Mouse (Mus musculus): Measurements from ENCODE around the gene Gpr19. TPM values are rescaled to one million over a fixed set of nuclear protein-coding genes. Genes with fewer than 3 reads are reported as not detected.

Gpr19 gene
- 31.2 and 37.0 TPM in 2 replicates for polyA plus RNA-seq (2015; fragmentation: Nextera tagmentation; extraction: Ambion mirVana)

DNA sequence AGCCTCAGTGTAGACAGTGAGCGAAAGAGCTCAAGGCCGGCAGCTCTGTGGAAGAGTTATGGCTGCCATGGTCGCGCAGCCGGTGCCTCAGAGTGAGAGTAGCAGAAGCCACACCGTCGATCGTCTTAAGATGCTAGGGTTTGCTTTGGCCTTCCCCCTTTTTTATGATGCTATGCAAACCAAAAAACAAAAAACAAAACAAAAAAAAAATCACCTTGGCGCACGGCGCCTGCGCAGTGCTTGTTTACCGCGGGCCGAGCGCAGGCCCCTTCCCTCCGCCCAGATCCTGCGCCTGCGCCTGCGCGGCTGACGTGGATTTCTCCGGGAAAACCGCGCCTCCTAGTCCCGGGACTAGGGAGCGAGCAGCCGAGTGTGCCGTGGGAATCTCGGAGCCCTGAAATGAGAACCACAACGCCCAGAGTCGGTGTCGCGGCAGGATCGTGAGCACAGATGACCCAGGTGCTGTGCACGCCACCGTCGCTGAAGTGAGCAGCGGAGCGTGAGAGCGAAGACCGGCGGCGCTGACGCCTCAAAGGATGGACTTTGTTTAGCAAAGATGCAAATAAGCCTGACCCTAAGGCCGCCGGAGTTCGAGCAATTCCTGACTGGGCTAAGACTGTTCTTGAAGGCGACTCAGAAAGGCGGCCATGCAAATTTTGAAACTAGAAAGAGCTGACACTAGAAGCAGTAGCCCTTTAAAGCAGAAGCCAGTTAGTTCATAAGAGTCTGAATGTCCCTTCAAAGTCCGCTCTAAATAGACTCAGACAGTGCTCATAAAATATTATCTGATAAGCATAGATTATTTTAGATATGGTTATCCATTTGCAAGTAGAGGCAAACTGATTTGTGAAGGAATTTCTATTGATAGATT is at the start of gene Gpr19:
TSS of gene Gpr19 (minus strand) at position 484 of the 871 bp plus-strand sequence.
- Histone ChIP-seq H3K36me3 (no peaks in the 10 kb centered on the region), H3K9me3 (replicated peaks) (no peaks in the 10 kb centered on the region), H3K9ac (replicated peaks) (peak within 1 kb of the TSS; percentile 92), H3K4me2 (peak within 1 kb of the TSS; percentile 85), H3K27me3 (replicated peaks) (no peaks in the 10 kb centered on the region), H3K4me1 (peaks cover 15% of the 10 kb centered on the region), H3K4me3 (replicated peaks) (peak within 1 kb of the TSS; percentile 69), H3K27ac (replicated peaks) (peak within 1 kb of the TSS; percentile 100)
- under 1% methylated on average over 51 of the region's 51 CpGs for WGBS
- peak; percentile 96 for ATAC-seq (ENCODE audit: low FRiP score)

GRCm38 (mm10) chr6:134947311-134948087 is 49.1 kb upstream of the Gpr19 start:
- Histone ChIP-seq H3K4me3 (replicated peaks) (no peak overlapping the region), H3K9me3 (replicated peaks) (no peaks in the 10 kb centered on the region), H3K27me3 (replicated peaks) (no peaks in the 10 kb centered on the region), H3K4me2 (no peak overlapping the region), H3K9ac (replicated peaks) (no peak overlapping the region), H3K27ac (replicated peaks) (no peak overlapping the region), H3K4me1 (0 out of 2 replicates have a peak, but pooled peaks cover 3% of the 10 kb centered on the region), H3K36me3 (no peaks in the 10 kb centered on the region)
- WGBS: 48% methylated on average over 13 of the region's 13 CpGs
- peak; percentile 24; the same call in 1 of the 2 replicates for ATAC-seq (ENCODE audit: low FRiP score)

- H3K4me3 ChIP-seq (replicated peaks): no peak overlapping the region
- H3K4me2 ChIP-seq: no peak overlapping the region
- 92% methylated on average over 9 of the region's 9 CpGs for WGBS
- no peaks in the 10 kb centered on the region for H3K9me3 ChIP-seq (replicated peaks)
- H3K27ac ChIP-seq (replicated peaks): no peak overlapping the region
- no peak for ATAC-seq (ENCODE audit: low FRiP score)
- no peak overlapping the region for H3K9ac ChIP-seq (replicated peaks)
- H3K27me3 ChIP-seq (replicated peaks): no peaks in the 10 kb centered on the region
- H3K4me1 ChIP-seq: 0 out of 2 replicates have a peak, but pooled peaks cover 3% of the 10 kb centered on the region
- no peaks in the 10 kb centered on the region for H3K36me3 ChIP-seq
Measured at GRCm38 (mm10) chr6:134946858-134947257, 48.5 kb upstream of the Gpr19 start.

- no peaks in the 10 kb centered on the region for H3K9me3 ChIP-seq (replicated peaks)
- H3K4me1 ChIP-seq: 0 out of 2 replicates have a peak, but pooled peaks cover 3% of the 10 kb centered on the region
- H3K27me3 ChIP-seq (replicated peaks): no peaks in the 10 kb centered on the region
- H3K4me3 ChIP-seq (replicated peaks): no peak overlapping the region
- H3K27ac ChIP-seq (replicated peaks): no peak overlapping the region
- no peak overlapping the region for H3K9ac ChIP-seq (replicated peaks)
- no peaks in the 10 kb centered on the region for H3K36me3 ChIP-seq
- whole genome bisulfite sequencing: 75% methylated on average over 6 of the region's 6 CpGs
- H3K4me2 ChIP-seq: no peak overlapping the region
- no peak for ATAC-seq (ENCODE audit: low FRiP score)
Measured at GRCm38 (mm10) chr6:134946054-134946453, 47.7 kb upstream of the Gpr19 start.

DNA sequence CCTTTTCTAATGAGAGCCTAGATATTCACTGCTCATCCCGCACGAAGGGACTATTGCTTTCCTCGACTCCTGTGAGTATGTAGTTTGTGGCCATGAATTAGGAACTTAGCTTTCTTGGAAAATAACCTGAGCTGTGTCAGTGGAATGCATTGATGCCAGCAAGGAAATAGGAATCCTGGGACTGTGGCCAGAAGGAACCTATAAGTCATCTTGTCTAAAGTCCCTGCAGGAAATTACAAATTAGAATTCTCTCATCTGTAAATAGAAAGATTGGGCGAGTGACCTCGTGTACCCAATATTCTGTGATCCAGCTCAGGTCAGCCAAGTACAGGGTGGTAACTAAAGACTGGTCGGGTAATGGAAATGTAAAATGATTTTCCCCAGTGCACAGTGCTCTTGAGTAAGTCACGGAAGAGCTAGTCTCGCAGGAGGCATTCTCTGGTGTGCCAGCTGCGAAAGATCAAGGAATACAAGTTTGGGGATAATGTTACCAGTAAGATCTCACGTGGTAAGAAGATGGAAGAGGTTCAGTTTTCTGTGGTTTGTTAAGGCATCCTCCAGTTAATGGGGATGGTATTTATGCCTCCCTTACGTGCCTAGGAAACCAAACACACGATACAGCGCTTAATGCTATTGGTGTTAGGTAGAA is 45.5 kb upstream of the Gpr19 start:
- H3K27me3 ChIP-seq (replicated peaks): no peaks in the 10 kb centered on the region
- no peak overlapping the region for H3K4me3 ChIP-seq (replicated peaks)
- no peak for ATAC-seq (ENCODE audit: low FRiP score)
- no peak overlapping the region for H3K9ac ChIP-seq (replicated peaks)
- no peak overlapping the region for H3K27ac ChIP-seq (replicated peaks)
- 0 out of 2 replicates have a peak, but pooled peaks cover 3% of the 10 kb centered on the region for H3K4me1 ChIP-seq
- no peak overlapping the region for H3K4me2 ChIP-seq
- no peaks in the 10 kb centered on the region for H3K9me3 ChIP-seq (replicated peaks)
- H3K36me3 ChIP-seq: no peaks in the 10 kb centered on the region
- WGBS: 72% methylated on average over 13 of the region's 13 CpGs

DNA sequence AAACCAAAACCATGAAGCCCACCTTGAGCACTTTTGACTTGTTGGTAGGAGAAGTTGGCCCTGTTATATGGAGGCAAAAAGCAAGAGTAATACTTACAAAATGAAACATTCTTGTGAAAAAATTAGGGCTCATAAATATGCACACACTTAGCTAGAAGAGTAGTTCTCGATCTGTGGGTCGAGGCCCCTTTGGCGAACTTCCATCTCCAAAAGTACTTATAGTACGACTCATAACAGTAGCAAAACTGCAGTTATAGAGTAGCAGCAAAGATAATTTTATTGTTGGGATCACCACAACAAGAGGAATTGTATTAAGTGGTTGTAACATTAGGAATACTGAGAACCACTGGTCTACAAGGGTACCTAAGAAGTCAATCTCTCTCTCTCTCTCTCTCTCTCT is 41.4 kb upstream of the Gpr19 start:
- Histone ChIP-seq H3K27ac (replicated peaks) (no peak overlapping the region), H3K4me2 (no peak overlapping the region), H3K9me3 (replicated peaks) (no peaks in the 10 kb centered on the region), H3K4me3 (replicated peaks) (no peak overlapping the region), H3K4me1 (no peaks in the 10 kb centered on the region), H3K27me3 (replicated peaks) (no peaks in the 10 kb centered on the region), H3K36me3 (no peaks in the 10 kb centered on the region), H3K9ac (replicated peaks) (no peak overlapping the region)
- ATAC-seq (ENCODE audit: low FRiP score): no peak
- WGBS: 91% methylated on average over 4 of the region's 4 CpGs

- no peaks in the 10 kb centered on the region for H3K27me3 ChIP-seq (replicated peaks)
- no peak overlapping the region for H3K9ac ChIP-seq (replicated peaks)
- H3K4me1 ChIP-seq: peaks cover under 1% of the 10 kb centered on the region; the same call in 1 of the 2 replicates
- H3K27ac ChIP-seq (replicated peaks): no peak overlapping the region
- H3K9me3 ChIP-seq (replicated peaks): no peaks in the 10 kb centered on the region
- no peak overlapping the region for H3K4me2 ChIP-seq
- no peaks in the 10 kb centered on the region for H3K36me3 ChIP-seq
- no peak overlapping the region for H3K4me3 ChIP-seq (replicated peaks)
- WGBS: 95% methylated on average over 5 of the region's 5 CpGs
- ATAC-seq (ENCODE audit: low FRiP score): no peak
Measured at GRCm38 (mm10) chr6:134934305-134934704, 35.9 kb upstream of the Gpr19 start.

GRCm38 (mm10) chr6:134933207-134933558 is 34.8 kb upstream of the Gpr19 start:
- H3K9ac ChIP-seq (replicated peaks): no peak overlapping the region
- ATAC-seq (ENCODE audit: low FRiP score): no peak
- no peak overlapping the region for H3K27ac ChIP-seq (replicated peaks)
- no peak overlapping the region for H3K4me2 ChIP-seq
- 86% methylated on average over 2 of the region's 2 CpGs for WGBS
- no peak overlapping the region for H3K4me3 ChIP-seq (replicated peaks)
- H3K9me3 ChIP-seq (replicated peaks): no peaks in the 10 kb centered on the region
- H3K36me3 ChIP-seq: no peaks in the 10 kb centered on the region
- no peaks in the 10 kb centered on the region for H3K27me3 ChIP-seq (replicated peaks)
- peaks cover 5% of the 10 kb centered on the region; the same call in 1 of the 2 replicates for H3K4me1 ChIP-seq

DNA sequence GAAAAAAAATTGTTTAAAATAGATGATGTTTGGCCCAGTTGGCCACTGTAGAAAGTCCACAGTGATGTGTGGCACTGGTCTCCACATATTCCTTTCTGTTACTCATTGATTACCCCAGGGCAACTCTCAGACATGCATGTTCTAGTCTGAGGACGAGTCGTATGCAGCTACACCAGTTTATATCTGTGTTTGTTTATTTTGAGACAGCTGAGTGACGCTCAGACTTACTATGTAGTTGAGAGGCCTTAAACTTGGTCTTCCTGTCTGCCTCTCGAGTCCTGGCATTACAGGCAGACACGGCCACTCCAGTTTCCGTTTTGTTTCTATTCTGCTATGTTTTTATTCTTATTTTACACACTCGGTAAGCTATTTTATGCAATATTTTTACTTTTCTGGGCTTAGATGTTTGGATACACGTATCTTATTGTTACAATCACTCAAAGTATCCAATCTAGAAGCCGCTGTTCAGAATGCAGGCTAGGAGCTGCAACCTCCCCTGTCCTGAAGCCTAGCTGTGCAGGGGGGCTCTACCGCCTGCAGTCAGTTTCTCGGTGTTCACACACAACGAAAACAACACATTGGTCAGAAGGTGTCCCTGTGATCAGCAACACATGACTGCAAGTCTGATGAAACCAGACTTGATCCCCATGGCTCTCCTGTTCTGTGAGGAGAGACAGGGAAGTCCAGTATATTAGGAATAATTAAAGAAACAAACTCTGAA is 34.3 kb upstream of the Gpr19 start:
- Histone ChIP-seq H3K27me3 (replicated peaks) (no peaks in the 10 kb centered on the region), H3K36me3 (no peaks in the 10 kb centered on the region), H3K4me2 (peak overlapping the region; percentile 6; the same call in 1 of the 2 replicates), H3K9me3 (replicated peaks) (no peaks in the 10 kb centered on the region), H3K27ac (replicated peaks) (no peak overlapping the region), H3K4me3 (replicated peaks) (no peak overlapping the region), H3K9ac (replicated peaks) (no peak overlapping the region), H3K4me1 (peaks cover 8% of the 10 kb centered on the region)
- no peak for ATAC-seq (ENCODE audit: low FRiP score)
- 79% methylated on average over 12 of the region's 12 CpGs for WGBS

DNA sequence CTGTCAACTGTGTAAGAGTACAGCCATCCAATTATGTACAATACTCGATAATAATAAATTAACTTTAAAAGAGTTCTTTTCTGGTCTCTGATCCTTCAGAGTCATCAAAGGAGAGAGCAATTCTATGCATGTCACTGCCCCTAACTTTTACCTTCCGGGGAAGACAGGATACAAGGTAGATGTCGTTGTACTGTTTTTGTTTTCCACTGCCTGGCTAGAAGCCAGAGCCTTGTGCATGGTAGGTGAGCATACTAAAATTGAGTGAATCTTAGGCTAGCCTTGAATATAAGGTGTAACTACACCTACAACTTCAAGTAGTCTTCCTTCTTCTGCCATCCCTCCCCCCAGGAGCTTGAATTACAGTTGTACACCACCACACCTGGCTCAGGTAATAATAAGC is 32.8 kb upstream of the Gpr19 start:
- H3K27me3 ChIP-seq (replicated peaks): no peaks in the 10 kb centered on the region
- peaks cover 22% of the 10 kb centered on the region for H3K4me1 ChIP-seq
- H3K4me2 ChIP-seq: no peak overlapping the region
- no peak overlapping the region for H3K27ac ChIP-seq (replicated peaks)
- WGBS: 75% methylated on average over 3 of the region's 3 CpGs
- no peaks in the 10 kb centered on the region for H3K36me3 ChIP-seq
- H3K9me3 ChIP-seq (replicated peaks): no peaks in the 10 kb centered on the region
- H3K9ac ChIP-seq (replicated peaks): no peak overlapping the region
- no peak for ATAC-seq (ENCODE audit: low FRiP score)
- H3K4me3 ChIP-seq (replicated peaks): no peak overlapping the region

- Histone ChIP-seq H3K36me3 (no peaks in the 10 kb centered on the region), H3K9ac (replicated peaks) (no peak overlapping the region), H3K27me3 (replicated peaks) (no peaks in the 10 kb centered on the region), H3K4me2 (peak overlapping the region; percentile 37), H3K9me3 (replicated peaks) (no peaks in the 10 kb centered on the region), H3K4me3 (replicated peaks) (0 out of 2 replicates have a peak overlapping the region, but pooled peaks have one; percentile 6), H3K27ac (replicated peaks) (no peak overlapping the region), H3K4me1 (peaks cover 22% of the 10 kb centered on the region)
- no peak for ATAC-seq (ENCODE audit: low FRiP score)
- 66% methylated on average over 7 of the region's 7 CpGs for WGBS
Measured at GRCm38 (mm10) chr6:134930383-134930782, 32.0 kb upstream of the Gpr19 start.
